Mouse (Mus musculus) layer of hippocampus, postnatal 10 days (tissue): ENCODE measurements at regions not wholly inside any gene's neighbourhood (a gene's known extent, or its start where the extent isn't known, plus 50 kb on each side); places are given as distances from the start of the nearest gene placed in this dataset.

Source experiments
- DNase-seq, 2 experiments: peaks; one replicate each; pipeline ENCODE4 v3.0.0; 2021; ENCODE audit warnings: low spot score in 2 of 2

DNA sequence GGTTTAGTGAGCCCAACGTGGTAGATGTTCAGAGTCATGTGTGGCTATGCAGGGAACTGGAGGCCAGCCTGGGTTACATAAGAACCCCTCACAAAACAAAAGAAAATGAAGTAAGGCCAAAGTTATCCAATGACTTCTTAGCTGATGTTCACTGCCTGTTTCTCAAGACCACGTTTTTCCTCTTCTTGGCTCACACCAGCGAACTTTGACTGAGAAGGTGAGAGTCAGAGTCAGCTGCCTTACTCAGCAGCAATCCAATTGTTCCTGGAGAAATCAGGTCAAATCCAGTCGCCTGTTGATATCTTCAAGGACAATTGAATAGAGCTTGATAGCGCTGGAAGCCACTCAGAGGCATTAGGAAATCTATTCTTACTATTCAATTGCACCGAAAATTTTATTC, 142.0 kb upstream of the Mast4 start:
- DNase-seq = no peak

GRCm38 (mm10) chr13:103472216-103472615, 137.9 kb upstream of the Mast4 start:
- DNase-seq = no peak

GRCm38 (mm10) chr13:103470141-103470540, 135.8 kb upstream of the Mast4 start:
- no peak for DNase-seq

GRCm38 (mm10) chr13:103460499-103460898, 126.2 kb upstream of the Mast4 start:
- no peak for DNase-seq

DNA sequence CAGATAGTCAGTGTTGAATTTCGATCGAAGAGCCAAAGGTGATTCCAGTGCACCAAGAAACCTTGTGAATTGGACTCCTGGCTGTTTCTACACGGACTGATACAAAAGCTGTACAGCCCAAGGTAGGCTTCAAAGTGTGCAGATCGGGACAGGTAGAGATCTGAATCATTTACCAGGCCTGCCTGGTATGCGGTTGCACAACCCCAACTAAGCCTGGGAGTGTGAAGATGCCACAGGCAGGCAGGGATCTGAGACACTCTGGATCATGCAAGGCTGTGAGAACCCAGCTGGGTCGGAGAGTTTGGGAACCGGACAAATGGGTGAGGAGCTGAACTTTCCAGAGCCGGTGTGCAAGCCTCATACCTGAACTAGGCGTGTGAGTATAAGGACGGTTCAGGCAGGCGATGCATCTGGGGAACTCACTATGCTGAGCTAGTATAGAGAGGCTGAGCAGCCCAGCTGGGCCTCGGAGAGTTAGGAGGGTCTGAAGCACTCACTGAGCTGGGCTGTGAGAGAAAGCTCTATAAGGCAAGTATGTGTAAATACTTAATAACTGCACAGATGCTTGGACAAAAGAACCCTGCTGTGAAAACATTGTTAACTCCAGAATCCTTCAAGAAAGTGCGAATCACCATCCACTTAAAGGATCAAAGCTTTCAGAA, 125.3 kb upstream of the Mast4 start:
- DNase-seq = no peak

- no peak for DNase-seq
These were observed 118.5 kb upstream of the Mast4 start for GRCm38 (mm10) chr13:103452837-103453236.

GRCm38 (mm10) chr13:103430589-103430988, 96.3 kb upstream of the Mast4 start:
- no peak for DNase-seq

GRCm38 (mm10) chr13:103424011-103424410, 89.7 kb upstream of the Mast4 start:
- no peak for DNase-seq

- DNase-seq = no peak
These were observed 89.1 kb upstream of the Mast4 start for GRCm38 (mm10) chr13:103423417-103423816.

DNA sequence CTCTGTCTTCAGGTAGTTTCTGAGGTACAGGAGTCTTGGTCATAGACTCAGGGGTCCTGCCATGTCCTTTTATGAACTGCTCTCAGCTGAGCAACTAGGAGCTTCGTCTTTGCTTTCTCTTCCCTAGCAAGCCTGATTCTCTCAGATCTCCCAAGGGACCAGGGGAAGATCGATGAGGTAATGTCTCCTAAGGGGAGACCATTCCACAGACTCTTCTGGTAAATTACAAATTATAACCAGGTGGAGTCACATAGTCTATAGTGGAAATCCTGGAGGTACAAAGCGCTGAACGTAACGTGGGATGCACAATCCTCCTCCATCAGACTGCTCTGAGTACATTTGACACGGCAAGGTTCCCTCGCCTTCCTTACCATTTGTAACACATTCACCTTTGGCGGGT, 88.7 kb upstream of the Mast4 start:
- no peak for DNase-seq

GRCm38 (mm10) chr13:103419146-103419545, 84.8 kb upstream of the Mast4 start:
- no peak for DNase-seq

DNA sequence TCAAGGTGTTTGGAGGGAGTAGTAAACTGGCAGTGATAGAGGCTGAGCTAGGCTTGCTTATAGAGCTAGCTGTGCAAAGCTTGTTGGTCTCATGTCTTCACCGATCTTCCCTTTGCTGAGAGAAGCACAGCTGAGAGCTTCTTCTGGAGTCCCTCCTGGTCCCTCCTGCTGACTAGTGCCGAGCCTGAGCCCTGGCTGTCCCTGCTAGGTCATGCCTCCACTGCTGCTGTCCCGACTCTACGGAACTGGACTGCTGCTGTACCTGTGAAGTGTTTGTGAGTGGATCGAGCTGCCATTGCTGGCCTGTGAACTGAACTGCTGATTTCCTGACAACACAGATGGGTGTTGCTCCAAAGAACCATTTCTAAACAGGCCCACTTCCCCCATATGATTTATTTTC, 83.0 kb upstream of the Mast4 start:
- DNase-seq = no peak

DNA sequence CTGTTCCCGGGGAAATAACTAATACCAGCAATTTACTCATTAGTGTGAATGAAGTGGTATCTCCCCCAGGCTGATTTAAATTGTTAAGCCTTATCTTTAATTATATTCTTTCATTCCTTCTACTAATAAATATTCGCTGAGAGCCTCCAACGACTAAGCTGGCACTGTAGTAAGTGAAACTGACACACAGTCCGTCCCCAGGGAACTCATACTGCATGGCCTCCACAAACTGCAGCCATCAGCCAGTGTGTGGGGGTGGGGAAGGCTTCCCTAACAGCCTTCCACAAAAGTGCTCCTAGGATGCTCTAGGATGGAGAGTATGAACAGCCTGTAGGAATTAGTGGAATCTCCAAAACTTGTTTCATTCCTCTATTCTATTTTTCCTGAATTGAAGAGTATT, 81.0 kb upstream of the Mast4 start:
- no peak for DNase-seq

- DNase-seq = no peak
These were observed 78.3 kb upstream of the Mast4 start for GRCm38 (mm10) chr13:103412566-103412965.

DNA sequence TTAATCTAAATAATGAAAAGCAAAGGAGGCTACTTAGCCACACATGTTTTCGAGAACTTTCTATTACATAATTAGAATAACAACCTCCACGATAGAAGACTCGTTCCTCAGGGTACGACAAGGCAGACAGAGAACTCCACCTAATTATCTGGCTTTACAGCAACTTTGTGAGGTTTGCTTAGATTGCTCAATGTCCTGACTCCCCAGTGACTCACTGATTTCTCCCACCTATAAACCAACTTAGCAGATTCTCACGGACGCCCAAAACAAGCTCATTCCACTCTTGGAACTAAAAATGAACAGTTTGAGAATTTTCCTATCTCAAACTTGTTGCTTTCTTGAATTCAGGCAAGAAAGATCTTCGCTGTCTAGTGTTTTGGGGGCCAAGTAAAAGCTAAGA, 75.0 kb upstream of the Mast4 start:
- no peak for DNase-seq

DNA sequence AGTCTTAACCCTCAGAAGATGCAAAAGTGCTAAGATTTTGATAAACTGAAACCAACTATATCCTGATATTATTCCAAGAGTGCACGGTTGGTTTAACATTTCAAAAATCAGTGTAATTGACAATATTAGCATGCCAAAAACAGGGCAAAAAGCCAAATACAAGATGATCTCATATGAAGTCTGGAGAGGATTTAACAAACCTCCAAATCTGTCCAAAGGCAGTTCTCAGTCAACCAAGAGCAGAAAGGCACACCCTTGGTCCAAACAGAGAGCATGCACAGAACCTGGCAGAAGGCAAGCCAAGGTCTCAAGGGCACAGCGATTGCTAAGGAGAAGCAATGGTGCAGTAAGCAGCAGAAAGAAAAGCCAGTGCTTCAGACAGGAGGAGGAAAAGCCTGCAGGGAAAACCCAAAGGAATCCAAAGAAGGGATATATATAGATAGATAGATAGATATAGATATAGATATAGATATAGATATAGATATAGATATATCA, 62.3 kb upstream of the Mast4 start:
- no peak for DNase-seq

DNA sequence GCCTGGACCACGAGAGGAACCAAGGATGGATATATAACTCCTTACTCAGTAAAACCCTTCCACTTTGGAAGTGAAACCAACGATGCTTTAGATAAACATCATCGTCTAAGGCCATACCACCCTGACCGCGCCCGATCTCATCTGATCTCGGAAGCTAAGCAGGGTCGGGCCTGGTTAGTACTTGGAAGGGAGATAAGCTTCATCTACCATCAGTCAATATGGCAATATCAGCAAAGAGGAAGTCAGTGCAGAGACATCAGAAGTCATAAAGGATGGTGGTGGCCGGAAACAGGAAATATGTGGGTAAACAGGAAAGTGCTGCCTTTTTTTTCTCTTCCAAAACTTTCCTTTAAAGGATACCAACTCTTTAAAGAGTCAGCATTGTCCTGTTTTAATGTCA, 61.8 kb upstream of the Mast4 start:
- no peak for DNase-seq

DNA sequence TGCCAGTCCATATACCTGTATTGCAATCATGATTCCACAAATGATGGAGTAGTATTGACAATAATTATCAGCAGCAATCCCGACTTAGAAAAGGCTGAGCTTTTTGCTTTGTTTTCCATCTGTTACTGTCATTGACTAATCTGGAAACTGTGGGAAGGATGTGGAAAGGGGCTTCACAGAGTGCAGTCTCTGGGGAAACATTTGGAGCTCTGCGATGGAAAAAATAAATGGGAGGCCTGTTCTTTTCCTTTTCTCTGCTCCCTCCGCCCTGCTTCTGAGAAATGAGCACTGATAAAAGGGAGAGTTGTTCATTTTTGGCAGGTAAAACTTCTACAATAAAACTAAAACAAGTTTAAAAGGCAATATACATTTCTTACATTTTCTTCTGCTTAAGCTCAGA, 58.3 kb upstream of the Mast4 start:
- no peak for DNase-seq

- DNase-seq = no peak
These were observed 57.1 kb upstream of the Mast4 start for GRCm38 (mm10) chr13:103391396-103391795.

- DNase-seq = no peak
These were observed 56.7 kb upstream of the Mast4 start for GRCm38 (mm10) chr13:103390991-103391390.

DNA sequence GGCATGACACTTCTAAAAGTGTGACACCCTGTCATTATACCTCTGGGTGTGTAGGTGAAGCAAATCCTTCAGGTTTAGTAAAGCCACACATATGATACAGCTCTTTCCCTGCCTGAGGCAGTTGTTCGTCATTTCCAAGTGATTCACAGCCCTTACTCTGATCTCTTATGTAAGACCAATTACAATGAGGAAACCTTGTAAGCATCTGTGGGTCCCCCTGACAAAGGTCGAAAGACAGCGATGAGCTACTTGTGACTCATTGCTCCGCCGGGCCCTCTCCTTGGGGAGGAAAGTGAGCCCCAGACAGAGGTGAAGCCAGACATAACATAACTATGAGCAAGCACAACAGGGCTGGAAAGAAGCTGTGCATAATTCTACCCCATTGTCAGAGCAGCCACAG, 52.7 kb upstream of the Mast4 start:
- no peak for DNase-seq
